Mouse (Mus musculus) spleen, postnatal 36 days (tissue): ENCODE data around the gene Tnrc6b.
A peak's percentile ranks its signal among the peaks of the same experiment; 100 is the strongest.

ENCODE experiments used
- DNase-seq, 2 experiments: peaks; one replicate each; pipeline ENCODE4 v3.0.0; 2022; ENCODE audit warnings: low spot score in 2 of 2, mixed read lengths in 1 of 2

The Tnrc6b gene

DNA sequence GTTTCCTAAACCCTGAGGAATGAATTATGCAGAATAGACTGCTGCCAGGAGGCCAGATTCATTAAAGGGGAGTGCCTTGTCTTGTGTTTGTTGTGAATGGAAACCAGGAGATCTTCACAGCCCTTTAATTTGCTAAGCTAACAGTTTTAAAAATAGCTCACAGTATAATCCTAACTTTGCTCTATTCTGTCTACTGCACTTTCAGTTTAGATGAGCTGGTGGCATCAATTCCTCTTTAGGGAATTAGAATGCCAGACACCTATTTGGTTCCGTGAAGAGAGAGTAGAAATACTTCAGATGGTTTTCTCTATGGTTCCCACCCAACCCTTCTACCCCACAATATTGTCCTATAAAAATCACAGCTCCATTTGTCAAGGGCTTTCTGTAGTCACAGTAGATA is 74.6 kb downstream of the Tnrc6b start:
- no peak for DNase-seq

DNA sequence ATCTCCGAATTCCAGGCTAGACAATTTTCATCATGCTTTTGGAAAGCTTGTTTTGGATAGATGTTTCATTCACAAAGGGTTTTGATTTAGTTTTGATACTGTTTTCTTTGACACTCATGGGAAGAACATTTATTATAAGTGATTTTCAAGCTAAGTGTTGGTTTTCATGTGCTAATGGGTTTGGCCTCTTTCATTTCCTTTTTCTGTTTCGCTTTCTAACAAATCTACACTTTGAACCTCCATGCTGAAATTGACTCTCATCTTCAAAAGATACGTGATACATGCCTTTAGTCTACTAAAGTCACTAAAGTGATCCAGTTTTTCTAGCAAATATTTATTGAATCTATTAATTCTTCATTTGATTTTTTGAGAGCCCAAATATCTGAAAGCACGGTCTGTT is 76.6 kb downstream of the Tnrc6b start:
- no peak for DNase-seq

DNA sequence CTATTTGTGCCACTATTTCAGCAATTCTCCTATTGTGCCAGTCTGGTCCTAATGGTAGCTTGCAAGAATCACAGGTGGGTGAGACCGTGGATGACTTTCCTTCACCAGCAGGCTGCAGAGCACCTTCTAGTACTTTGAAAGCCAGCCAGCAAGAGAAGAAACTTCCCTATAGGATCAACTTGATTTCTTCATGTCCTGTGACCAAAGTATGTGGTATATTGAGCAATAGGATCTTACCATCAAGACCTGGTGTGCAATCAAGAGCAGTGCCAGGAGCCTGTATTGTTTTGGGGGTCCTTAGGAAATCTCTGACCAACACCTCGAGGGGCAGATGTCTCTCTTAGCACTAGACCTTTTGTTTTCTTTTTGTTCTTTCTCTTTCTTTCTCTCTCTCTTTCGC is 81.4 kb downstream of the Tnrc6b start:
- no peak for DNase-seq

DNA sequence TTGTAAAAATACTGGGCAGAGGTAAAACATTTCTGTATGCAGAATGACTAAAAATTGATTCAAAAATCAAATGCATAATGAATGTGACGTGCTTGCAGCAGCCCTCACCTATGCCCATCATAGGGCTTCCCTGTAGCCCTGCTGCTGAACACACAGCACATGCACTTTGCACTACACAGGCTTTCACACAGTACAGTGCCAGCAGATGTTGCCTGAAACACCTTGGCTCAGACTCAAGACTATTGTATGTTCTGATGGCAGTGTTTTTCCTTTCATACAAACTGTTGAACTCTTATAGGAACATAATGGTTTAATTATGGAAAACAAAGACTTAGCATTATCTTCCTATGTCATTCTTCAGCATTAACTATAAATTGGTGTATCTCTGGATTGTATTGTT is 84.0 kb downstream of the Tnrc6b start:
- DNase-seq, result no peak

DNA sequence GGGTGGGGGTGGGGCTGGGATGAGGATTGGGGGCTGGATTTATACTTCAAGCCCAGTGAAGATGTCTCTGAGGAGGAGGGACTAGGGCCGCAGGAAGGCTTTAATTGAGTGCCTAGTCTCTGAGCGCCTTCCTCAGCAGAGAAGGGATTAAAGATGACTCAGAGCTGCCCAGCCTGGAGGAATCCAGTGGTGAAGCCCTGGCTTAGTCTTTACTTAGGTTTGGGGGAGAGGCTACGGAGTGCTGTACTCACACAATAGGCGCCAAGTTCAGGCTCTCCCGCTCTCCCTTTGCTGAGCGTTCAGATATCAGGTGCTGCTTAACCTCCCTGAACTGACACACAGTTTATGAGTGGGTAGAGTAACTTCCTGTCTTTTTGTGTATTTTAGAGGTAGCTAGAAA is 86.6 kb downstream of the Tnrc6b start:
- peak; percentile 41 to 61 for DNase-seq

DNA sequence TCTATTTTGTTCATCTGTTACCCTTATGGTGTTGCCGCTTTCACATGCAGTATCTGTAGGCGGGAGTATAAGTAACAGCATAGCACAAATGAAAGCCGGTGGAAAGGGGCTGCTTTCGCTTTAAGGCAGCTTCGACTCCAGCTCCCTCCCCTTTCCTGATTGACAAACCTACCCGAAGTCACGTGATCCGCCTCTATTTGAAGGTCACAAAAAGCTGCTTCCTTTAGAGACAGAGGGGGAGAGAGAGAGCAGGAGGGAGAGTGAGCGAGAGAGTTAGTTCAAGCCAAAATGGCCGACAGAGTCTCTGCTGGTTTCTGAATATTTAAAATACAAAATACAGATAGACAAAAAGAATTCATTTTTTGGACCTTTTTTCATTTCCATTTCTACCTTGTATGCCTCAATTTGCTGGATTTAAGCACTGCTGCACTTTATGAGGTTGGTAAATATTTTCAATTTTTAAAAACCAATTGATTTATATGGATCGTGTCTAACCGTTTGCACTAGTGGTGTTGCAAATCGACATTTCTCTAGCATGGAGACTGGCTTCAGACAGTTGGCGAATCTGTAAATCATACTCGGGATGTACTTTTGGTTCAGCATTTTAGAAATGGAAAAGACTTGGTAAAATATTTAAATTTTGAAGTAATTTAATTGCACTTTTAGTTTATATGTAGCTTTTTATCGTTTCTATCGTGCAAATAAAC is 87.4 kb downstream of the Tnrc6b start:
- DNase-seq, result peak; percentile 94 to 97

DNA sequence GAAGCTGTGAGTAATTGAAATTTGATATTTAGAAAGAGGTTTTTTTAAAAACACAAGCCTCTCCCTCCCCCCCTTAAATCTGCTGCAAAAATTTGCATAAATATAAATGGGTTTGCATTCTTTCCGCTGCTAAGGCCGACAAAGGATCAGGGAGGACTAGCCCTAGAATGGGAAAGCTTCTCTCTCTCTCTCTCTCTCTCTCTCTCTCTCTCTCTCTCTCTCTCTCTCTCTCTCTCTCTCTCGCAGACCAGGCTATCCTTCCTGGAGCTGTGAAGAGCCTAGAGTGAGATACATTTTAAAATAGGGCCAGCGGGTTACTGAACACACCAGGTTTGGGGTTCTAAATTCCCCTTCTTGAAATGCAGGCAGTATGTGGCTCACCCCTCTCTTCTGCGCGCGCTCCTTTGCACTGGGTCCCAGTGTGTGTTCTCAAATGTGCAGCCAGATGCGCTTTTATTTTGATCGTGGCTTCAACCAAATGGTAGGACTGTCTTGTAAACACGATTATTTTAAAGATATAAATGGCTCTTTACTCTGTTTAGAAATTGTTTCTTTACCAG is 88.0 kb downstream of the Tnrc6b start:
- DNase-seq, result peak; percentile 57 to 65

DNA sequence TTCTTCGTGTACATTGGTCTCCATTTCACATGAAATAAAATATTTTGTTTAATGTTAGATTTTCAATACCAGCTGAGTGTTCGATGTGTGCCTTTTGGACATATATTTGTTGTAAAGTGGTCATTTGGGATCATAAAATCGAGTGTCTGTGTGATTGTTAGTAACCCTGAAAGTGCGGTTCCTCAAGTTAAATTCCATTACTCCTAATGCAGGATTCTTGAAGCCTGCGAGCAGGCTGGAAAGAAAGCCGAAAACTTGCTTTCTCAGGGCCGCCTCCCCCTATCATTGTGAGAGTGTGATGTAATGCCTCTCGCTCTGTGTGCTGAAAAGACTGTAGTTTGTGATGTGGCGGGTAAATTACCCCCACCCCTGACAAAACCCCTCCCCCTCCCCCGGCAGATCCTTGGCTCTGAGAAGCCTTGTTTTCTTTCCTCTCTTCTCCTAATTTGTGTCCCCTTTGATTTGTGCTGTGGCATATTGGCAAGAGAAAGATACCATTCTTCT is 88.6 kb downstream of the Tnrc6b start:
- peak; percentile 40 to 45 for DNase-seq

DNA sequence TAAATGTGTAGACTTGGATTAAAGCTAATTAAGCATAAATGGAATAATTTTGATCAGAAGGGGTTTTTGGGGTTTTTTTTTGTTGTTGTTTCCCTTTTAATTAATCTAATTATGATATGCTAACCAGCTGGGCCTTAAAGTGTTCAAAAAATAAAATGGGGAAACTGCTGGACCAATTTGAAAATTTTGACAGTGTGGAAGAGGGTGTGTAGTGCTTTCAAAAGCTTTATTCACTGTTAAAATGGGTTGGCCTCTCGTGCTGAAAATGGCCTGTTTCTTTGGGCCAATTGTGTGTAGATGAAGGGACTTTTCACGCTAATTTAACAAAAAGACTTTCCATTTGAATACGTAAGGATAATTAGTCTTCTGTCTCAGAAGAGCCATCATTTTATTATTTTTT is 89.1 kb downstream of the Tnrc6b start:
- DNase-seq, result no peak

DNA sequence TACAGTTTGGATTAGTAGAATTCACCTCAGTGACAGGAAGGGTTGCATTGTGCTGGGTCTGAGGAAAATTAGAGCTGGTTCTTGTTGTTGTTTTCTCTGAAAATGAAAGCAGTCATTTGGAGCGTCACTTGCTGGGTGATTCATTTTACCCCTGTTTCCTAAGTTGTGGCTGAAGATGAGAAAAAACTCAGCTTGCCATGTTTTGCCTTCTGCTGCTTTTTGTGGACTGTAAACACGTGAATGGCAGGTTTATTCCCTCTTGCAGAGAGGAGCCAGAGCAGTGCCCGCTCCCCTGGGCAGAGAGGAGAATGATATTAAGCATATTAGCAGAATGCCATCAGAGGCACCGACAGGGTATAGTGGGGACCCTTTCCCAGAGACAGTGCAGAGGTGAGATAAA is 89.7 kb downstream of the Tnrc6b start:
- DNase-seq, result no peak

DNA sequence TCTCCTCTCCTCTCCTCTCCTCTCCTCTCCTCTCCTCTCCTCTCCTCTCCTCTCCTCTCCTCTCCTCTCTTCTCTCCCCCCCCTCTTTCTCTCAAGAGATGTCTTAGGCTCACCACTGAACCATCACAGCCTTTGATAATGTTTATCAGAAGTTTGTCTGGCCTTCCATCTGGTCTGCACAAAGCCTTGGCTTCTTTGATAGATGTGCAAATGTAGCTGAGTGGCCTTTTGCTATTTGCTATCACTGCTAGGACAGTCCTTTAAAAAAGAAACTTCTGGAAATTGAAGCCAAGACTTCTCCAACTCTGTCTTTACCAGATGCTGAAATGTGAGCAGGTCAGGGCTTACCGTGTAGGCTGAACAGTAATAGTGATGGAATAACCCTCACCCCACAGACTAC is 90.5 kb downstream of the Tnrc6b start:
- no peak for DNase-seq

DNA sequence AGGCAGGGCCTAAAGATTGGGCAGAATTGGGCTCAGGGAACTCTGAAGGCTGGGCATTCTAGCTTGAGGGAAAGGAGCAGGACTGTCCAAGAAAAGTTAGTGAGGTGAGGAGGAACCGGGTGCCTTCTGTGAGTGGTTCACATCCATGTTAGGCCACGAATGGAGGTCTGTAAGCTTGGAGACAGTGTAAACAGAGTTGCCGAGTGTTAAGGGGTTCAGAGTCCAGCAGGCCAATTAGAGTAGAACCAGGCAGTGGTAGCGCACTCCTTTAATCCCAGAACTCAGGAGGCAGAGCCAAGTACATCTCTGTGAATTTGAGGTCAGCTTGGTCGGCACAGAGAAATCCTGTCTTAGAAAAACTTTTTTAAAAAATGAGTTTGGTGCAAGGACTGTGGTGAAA is 96.0 kb downstream of the Tnrc6b start:
- DNase-seq, result no peak

DNA sequence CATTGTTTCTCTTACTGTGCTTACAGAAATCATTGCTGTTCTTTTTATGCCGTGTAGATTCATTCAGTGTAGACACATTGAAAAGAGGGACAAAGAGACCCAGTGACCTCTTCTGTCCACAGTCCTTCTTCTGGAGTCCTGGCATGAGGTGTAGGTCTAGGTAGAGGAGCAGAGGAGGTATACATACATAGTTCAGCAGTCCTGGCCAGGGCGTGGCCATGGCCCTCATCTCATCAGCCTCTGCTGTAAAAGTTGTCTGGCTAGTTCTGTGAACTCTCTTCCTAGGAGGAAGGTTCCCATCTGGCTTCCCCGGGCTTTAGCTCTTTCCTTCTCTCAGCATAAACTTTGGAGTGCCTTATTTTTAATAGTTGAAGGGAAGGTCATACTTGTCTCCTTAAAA is 99.1 kb downstream of the Tnrc6b start:
- DNase-seq, result no peak

DNA sequence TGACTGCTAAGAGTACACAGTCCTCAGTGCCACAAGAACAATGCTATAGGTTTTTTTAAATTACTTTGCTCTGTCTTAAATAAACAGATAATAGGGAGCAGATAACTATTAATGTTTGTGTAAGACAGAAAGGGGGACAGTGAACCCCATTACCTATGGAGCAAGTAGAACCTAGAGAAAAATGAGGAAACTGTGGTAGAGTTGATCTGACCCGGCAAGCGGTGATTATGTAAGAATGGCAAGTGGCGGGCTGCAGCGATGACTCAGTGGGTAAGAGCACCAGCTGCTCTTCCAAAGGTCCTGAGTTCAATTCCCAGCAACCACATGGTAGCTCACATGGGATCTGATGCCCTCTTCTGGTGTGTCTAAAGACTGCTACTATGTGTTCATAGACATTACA is 101.7 kb downstream of the Tnrc6b start:
- peak in 1 of 2 experiments; percentile 37 for DNase-seq

DNA sequence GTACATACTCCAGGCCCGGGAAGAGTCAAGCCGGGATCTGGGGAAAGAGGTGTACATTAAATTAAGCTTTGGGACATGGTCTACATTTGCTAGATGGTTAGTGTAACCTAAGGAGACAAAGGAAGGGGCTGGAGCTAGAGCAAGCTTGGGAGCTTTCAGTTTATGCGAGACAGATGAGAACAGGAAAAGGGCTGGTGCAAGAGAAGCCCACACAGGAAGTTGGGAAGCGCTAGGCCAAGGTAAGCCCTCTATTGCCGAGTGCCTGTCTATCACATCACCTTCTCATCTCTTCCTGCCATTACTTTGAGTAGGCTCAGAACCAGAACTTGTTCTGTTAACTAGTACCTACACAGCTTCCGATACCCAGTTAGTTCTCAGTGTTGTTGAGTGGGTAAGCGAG is 103.7 kb downstream of the Tnrc6b start:
- DNase-seq, result no peak

DNA sequence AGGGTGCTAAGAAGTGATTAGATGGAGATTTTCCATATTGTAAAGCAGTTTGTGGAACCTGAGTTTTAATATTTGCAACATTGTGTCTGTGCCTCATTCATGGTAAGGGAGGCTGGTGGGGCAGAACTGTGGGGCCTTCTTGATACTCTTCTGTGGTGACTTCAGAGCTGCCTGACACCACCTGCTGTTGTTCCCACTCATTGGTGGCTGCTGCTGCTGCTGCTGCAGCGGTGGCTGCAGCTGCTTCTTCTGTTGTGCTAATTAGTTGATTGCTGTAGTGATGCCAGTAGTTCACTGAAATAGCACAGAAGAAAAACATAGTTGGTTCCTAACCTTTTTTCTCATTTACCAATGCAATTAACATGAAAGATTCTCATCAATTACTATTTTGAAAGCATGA is 111.2 kb downstream of the Tnrc6b start:
- no peak for DNase-seq

DNA sequence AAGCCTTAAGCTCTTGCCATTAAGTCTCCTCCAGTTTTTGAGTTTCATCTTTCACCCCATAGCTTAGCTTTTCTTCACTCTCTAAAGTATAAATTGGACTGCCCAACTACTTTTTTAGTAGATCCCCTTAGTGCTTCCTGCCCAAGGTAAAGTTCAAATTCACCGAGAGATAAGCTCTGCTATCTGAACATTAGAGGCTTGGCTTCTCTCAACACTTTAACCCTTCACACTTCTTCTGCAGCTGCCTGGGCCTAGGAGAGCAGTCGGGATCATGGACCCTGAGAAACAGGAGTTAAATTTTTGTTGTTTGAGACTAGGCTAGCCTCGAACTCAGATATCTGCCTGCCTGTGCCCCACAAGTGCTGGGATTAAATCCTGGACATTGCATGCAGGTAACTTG is 120.1 kb downstream of the Tnrc6b start:
- no peak for DNase-seq

DNA sequence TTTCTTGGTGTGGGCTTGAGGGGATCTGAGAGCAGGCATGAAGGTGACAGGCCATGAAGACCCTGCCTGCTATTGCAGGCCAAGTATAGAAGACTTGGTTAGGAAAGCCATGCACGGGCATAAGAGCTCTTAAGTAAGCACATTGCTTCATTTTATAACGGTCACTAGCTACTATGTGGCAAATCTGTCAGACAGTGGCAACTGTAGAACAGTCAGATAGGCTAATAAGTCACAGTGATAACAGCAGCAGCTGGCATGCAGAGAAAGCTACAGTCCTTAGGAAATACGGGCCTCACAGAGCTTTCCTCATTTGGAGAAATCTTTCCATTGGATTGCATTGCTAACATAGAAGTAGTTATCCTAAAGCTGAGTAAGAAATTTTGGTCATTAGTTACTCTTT is 121.7 kb downstream of the Tnrc6b start:
- DNase-seq, result no peak

DNA sequence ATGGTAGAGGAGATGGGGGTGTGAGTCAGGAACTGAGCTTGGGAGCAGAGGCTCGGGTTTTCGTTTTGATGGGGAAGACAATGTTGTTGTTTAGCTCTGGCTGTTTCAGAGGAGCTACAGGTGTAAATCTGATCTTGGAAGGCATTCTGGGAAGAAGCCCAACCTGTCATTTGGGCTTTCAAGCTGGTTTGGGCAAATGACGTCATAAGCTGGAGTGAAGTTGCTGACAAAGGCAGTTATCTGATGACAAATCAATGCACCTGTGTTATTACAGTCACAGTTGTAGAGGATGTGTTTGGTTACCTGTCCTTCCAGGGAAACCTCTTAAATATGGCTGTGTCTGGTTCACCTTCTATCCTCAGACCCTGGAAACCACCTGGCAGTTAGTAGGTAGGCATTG is 125.1 kb downstream of the Tnrc6b start:
- DNase-seq, result no peak

DNA sequence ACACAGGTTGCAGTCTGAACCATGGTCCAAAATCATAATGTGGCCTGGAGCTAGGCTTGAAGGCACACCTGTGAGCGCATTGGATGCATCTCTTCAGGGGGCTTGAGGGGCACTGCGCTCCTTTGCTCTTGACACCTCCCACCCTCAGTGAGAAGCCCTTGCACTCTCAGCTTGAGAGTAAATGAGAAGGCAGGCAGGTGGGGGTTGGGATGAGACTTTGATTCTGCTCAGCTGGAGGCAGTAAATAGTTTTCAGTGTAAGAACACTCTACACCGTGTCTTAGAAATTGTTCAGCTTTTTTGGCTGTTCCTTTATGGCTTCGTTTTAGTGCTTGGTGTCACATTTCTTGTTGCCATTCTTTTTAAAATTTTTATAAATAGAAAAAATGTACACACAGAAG is 127.7 kb downstream of the Tnrc6b start:
- no peak for DNase-seq

DNA sequence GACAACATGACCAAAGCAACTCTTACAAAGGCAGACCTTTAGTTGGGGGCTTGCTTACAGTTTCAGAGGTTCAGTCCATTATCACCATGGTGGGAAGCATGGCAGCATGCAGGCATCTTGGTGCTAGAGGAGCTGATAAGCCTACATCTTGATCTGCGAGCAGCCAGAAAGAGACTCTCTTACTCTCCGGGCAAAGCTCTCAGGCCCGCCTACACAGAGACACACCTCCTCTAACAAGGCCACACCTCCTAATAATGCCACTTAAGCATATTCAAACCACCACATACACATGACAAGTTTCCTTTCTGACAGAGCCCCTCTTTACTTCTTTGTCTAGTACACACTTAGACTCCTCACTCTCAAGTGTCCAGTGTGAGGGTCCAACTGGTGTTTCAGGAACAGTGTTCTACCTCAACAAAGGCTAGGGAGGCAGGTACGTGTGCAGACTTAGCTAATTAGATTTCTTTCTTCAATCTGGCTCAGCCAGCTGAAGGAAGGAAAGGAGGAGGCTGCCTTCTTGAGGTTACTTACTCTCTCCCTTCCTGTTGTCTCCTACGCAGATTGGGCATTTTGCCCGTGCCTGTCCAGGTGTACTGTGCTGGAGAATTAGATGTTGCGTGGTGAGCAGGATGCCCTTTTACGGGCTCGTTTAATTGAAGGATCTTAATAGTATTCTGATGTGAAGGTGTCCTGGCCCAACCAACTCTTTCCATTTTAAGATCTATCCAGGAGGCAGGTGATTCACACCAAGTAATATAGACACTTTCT is 128.7 kb downstream of the Tnrc6b start:
- no peak for DNase-seq

DNA sequence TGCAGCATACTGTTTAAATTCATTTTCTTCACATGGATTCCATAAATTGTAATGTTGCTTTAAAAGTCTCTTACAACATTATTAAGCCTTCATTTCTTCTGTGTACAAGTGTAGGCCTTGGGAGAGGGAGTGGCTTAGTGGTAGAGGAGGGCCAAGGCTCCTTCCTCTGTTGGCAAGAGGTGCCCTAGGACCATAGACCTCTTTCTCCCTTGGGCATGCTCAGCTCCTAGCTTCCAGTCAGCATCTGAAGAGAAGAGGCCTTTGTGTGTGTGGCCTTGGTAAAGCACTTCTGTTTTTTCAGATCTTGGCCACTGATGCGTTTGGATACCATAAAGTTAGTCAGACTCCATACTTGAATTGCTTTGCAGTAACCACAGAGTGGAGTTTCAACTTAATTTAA is 133.1 kb downstream of the Tnrc6b start:
- no peak for DNase-seq

DNA sequence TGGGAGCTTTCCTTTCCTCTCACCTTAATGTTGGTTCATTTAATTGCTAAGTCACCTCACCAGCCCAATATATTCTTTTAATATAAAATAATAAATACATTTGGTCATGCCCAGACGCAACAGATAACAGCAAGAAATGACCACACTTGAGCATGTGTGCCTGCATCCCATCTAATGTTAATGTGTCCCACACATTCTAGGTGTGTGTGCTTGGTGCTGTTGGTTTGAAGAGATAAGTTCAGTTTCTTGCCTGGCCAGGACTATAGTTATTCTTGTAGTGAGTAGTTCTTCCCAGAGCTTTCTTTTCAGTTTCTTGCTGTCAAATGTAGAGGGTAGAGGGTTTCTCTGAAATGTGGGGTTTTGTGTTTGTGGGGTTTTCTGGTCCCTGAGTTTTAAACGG is 133.8 kb downstream of the Tnrc6b start:
- DNase-seq, result no peak
